Mouse (Mus musculus): ENCODE measurements around the gene Casp9. TPM values are rescaled to one million over a fixed set of nuclear protein-coding genes. Genes with fewer than 3 reads are reported as not detected.

The Casp9 gene
- total RNA-seq, 2 experiments from 2014 or later, result 5.6 to 8.0 TPM

Other genes starting within 250 kb of the Casp9 start
- gene Fblim1, start 187.5 kb upstream of the Casp9 start, total RNA-seq (2021), result 1 to 10 TPM; 3.8 to 6.6 TPM
- 1 to 10 TPM; 1.7 to 2.2 TPM for gene Tmem82, start 175.0 kb upstream of the Casp9 start, total RNA-seq (2021)
- gene Slc25a34, start 169.8 kb upstream of the Casp9 start, total RNA-seq (2021), result 10 to 100 TPM; 10.5 to 12.8 TPM
- 10 to 100 TPM; 26.8 to 29.3 TPM for gene Plekhm2, start 128.7 kb upstream of the Casp9 start, total RNA-seq (2021)
- gene Rsc1a1, start 108.0 kb upstream of the Casp9 start, total RNA-seq (2021), result 1 to 10 TPM; 2.8 to 5.5 TPM
- gene Ddi2, start 70.2 kb upstream of the Casp9 start, total RNA-seq (2021), result 10 to 100 TPM; 41.8 to 44.7 TPM
- 1 to 10 TPM in 1 of 2 experiments, under 1 TPM in 1; 0.78 to 1.2 TPM for gene Agmat, start 46.9 kb upstream of the Casp9 start, total RNA-seq (2021)
- 1 to 10 TPM; 8.6 to 9.1 TPM for gene Dnajc16, start 2.7 kb upstream of the Casp9 start, total RNA-seq (2021)
- not detected for gene Cela2a, start 32.5 kb downstream of the Casp9 start, total RNA-seq (2021)
- gene Ctrc, start 52.7 kb downstream of the Casp9 start, total RNA-seq (2021), result not detected
- gene Efhd2, start 81.3 kb downstream of the Casp9 start, total RNA-seq (2021), result 10 to 100 TPM; 26.2 to 31.6 TPM
- 1 to 10 TPM; 2.1 to 4.5 TPM for gene Fhad1, start 221.5 kb downstream of the Casp9 start, total RNA-seq (2021)

Measured in gastrocnemius, postnatal 10 days (tissue).